Mouse (Mus musculus) CD8-positive naive resting alpha-beta T cell, adult 2 months (primary cell): ENCODE measurements at regions not wholly inside any gene's neighbourhood (a gene's known extent, or its start where the extent isn't known, plus 50 kb on each side); places are given as distances from the start of the nearest gene placed in this dataset.

ENCODE experiments used
- DNase-seq, 2 experiments: peaks; one replicate each; pipeline ENCODE4 v3.0.0; 2022; ENCODE audit warnings: low read depth in 2 of 2, low spot score in 2 of 2

DNA sequence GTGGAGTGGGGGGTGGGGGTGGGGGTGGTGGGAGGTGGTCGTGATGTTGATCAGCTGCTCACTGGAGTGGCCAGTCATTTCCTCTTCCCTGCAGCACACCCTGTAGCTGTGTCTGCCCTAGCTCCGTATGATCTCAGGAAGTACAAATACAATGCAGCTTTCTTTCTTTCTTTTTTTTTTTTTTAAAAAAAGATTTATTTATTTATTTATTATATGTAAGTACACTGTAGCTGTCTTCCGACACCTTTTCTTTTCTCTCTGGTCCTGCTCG lies 87.2 kb upstream of the Tex13c2 start:
- DNase-seq: no peak

DNA sequence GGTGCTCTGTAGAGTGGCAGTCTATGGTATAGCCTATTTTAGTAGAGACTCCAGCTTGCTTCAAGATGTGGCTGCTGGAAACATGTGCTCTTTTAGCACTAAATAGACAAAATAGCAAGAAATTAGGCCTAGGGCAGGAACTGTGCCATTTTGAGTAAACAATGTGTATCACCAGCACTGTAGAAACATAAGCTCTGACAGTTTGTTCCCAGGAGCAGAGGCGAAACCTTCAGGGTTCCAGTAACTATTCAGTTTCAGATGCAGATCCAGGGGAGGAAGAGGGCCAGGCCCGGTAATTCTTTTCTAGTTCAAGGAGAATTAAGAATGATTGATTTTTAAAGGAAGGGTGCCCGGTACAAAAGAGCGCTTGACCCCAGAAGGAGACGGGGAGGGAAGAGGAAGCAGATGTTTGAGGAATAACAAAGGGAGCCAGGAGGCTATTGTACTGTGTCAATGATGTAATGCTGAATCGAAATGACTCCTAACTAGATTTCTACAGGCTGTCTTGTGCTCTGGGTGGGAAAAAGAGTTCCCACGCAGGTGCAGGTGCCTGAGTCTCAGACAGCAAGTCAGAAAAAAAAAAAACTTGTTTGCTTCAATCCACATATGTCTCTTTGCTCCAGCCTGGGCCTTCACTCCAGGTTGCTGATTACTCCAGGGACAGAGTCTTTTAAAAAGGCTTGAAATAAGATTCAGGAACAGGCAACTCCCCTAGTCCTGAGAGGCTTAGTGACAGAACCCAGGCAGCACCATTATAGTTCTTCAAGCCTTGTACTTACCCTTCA lies 57.4 kb upstream of the Tex13c2 start:
- DNase-seq: no peak
